Mouse (Mus musculus): ENCODE results near the gene Ift27. TPM values are rescaled to one million over a fixed set of nuclear protein-coding genes. Genes with fewer than 3 reads are reported as not detected.

The Ift27 gene
- total RNA-seq, 1 experiment from 2014 or later, result 5.5 TPM

DNA sequence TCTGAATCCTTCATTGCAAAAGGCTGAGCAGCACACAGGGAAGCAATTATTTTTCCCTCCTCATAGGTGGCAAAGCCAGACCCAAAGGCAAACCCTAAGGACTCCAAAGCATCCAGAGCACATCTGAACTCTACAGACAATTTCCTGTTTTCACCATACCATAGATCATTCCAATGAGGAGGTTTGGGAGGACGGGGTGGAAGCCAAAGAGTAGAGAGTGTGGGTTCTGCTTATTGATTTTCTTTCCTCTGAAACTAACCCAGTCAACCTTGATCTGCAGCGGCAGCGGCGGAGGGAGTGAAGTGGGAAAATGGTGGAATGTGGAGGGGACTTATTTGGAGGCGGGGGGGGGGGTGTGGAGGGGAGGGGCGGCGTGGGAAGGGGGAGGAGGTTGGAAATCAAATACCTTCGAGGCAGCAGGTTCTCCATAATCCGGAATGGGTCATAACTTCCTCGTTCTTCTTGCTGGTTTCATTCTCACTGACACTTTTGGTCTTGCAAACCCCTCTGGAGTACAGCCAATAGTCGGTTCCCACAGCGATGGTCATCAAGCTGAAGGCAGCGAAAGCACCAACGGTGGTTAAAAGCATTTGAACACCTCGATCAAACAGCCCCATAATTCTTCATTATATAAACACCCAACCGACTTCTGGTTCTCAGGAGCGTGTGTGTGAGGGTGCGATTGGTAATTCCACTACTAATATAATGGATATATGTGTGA is 55.5 kb downstream of the Ift27 start:
- no peak for ATAC-seq (ENCODE audit: extremely low read depth, insufficient number of reproducible peaks, low FRiP score, poor library complexity, severe bottlenecking)

DNA sequence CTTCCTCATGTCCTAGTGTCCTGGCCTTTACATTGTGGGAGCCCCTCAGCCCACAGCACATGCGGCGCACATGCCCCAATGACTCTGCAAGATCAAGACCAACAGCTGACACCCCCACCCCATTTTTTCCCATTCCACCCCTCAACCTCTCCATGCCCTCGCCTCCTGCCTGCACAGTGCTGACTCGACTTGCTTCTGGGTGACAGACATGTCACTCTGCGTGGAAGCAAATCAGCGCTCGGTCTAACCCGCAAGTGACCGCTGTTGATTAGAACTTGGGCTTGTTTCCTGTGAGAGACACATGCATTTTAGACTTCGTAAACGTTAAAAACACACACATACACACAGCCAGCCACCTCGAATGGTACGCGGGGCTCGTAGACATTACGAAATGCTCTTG is 56.2 kb downstream of the Ift27 start:
- ATAC-seq (ENCODE audit: extremely low read depth, insufficient number of reproducible peaks, low FRiP score, poor library complexity, severe bottlenecking), result no peak

DNA sequence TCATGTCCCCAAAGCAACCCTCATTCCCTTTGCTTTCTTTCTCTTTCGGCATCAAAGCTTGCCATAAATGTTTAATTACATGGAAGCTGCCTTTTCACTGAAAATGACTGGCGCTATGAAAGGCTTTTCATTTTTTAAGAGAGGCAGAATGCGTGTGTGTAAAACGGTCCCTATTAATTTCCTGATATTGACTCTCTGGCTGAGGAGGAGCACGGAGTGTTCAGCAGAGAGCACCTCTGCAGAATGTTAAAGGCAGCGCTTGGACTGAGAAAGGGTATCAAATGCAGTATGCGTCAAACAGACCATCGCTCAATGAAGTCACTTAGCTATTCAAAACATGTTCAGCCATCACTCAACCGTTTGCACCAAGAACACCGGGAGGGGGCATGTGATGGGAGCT is 57.0 kb downstream of the Ift27 start:
- no peak for ATAC-seq (ENCODE audit: extremely low read depth, insufficient number of reproducible peaks, low FRiP score, poor library complexity, severe bottlenecking)

DNA sequence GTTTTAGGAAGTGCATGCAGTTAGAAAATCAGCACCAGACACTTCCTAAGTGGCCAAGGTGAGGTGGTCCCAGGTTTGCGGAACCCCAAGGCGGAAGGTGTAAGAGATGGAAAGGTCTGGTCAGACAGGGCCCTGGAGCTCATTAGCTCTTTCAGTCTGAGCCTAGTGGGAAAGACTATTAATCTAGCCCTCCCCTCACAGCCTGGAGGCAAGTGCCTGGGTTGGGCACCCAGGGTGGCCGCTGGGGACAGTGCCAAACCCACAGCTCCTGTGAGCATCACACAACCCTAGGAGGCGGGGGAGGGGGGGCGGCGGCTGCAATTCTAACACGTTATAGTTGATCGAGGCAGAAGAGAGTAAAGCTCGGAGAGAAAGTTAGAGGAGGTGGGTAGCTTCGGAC is 57.7 kb downstream of the Ift27 start:
- ATAC-seq (ENCODE audit: extremely low read depth, insufficient number of reproducible peaks, low FRiP score, poor library complexity, severe bottlenecking), result no peak

Other genes starting within 250 kb of the Ift27 start
- gene Txn2, start 245.1 kb downstream of the Ift27 start, total RNA-seq (2017), result 22.2 and 25.7 TPM in 2 replicates
- 6.9 and 8.1 TPM in 2 replicates for gene Foxred2, start 217.4 kb downstream of the Ift27 start, total RNA-seq (2017)
- gene Eif3d, start 203.3 kb downstream of the Ift27 start, total RNA-seq (2017), result 114 and 115 TPM in 2 replicates
- gene Cacng2, start 54.1 kb downstream of the Ift27 start, total RNA-seq (2017), result not detected in 2 replicates
- not detected in 2 replicates for gene Pvalb, start 32.3 kb upstream of the Ift27 start, total RNA-seq (2017)
- gene Ncf4, start 70.7 kb upstream of the Ift27 start, total RNA-seq (2017), result 225 and 254 TPM in 2 replicates
- gene Csf2rb2, start 131.6 kb upstream of the Ift27 start, total RNA-seq (2017), result 7.3 and 8.1 TPM in 2 replicates
- 214 and 217 TPM in 2 replicates for gene Csf2rb, start 151.6 kb upstream of the Ift27 start, total RNA-seq (2017)
- gene Tex33, start 221.8 kb upstream of the Ift27 start, total RNA-seq (2017), result not detected in 2 replicates
- gene Tst, start 231.8 kb upstream of the Ift27 start, total RNA-seq (2017), result 3.1 and 3.4 TPM in 2 replicates
- gene Mpst, start 232.3 kb upstream of the Ift27 start, total RNA-seq (2017), result 9.4 and 11.8 TPM in 2 replicates